In the genomic region with DNA sequence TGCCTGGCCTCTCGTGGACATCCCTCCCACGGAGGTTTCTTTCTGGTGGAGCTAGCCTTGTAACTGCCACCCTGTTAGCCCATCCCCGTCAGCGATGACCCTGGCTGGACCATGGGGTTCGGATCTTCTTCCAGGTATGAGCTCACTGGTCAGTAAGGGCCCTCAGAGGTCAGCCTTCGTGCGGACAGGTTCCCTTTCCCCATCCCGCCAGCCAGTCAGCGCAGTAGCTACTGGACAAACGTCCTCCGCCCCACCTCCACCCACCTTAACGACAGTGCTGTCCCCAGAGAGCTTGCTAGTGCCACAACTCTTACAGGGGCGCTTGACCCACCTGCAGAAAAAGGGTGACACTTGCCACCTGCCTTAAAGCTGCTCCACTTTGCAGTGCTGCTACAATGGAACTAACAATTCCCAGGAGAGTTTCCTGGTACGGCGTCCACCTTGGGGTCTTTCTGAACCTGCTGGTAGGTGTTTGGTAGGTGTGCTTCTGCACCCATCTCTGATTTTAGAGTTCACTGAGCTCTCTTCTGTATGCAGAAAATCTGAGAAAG, we compare ENCODE assay signal across 8 mouse cellular contexts. TPM values are rescaled to one million over a fixed set of nuclear protein-coding genes. Genes with fewer than 3 reads are reported as not detected.
DNase-seq lines count a peak whose midpoint lies in the region; ATAC-seq and TF ChIP-seq lines count a peak whose summit lies in the region.

No protein-coding gene starts in this region.

- peak overlapping the region; percentile 73 for H3K9ac ChIP-seq in embryonic facial prominence, embryonic 14.5 days (ENCODE audit: low read depth, low read length)
- H3K9ac ChIP-seq in kidney, embryonic 16.5 days (replicated peaks; ENCODE audit: low read length) = peak overlapping the region; percentile 76
- peak overlapping the region; percentile 86 for H3K9ac ChIP-seq in midbrain, embryonic 15.5 days

- WGBS in embryonic facial prominence, embryonic 14.5 days = 11% methylated on average over 14 of the region's 15 CpGs
- WGBS in kidney, embryonic 16.5 days = 15% methylated on average over 15 of the region's 15 CpGs
- WGBS in midbrain, embryonic 15.5 days = 12% methylated on average over 15 of the region's 15 CpGs

- intact Hi-C loops in left cerebral cortex, adult 2 months (cut with DNase I) = no loop called here

- peak overlapping the region; percentile 52 for H3K27ac ChIP-seq in left cerebral cortex, adult 2 months
- H3K27ac ChIP-seq in embryonic facial prominence, embryonic 14.5 days (replicated peaks; ENCODE audit: low read depth, low read length) = no peak overlapping the region
- peak overlapping the region; percentile 54; the same call in 1 of the 2 replicates for H3K27ac ChIP-seq in kidney, embryonic 16.5 days (ENCODE audit: low read length)
- peak overlapping the region; percentile 74 for H3K27ac ChIP-seq in midbrain, embryonic 15.5 days

- no peak for ATAC-seq in embryonic facial prominence, embryonic 14.5 days (ENCODE audit: low read depth)
- ATAC-seq in kidney, embryonic 16.5 days (ENCODE audit: low FRiP score, low TSS enrichment) = no peak; the same call in 1 of the 2 replicates
- no peak for ATAC-seq in midbrain, embryonic 15.5 days (replicated peaks)

- peaks cover 32% of the 10 kb centered on the region for H3K27me3 ChIP-seq in embryonic facial prominence, embryonic 14.5 days (replicated peaks; ENCODE audit: control insufficient read depth, insufficient read depth, low read length)
- peaks cover 18% of the 10 kb centered on the region for H3K27me3 ChIP-seq in kidney, embryonic 16.5 days (ENCODE audit: insufficient read depth, low read length)
- peaks cover 6% of the 10 kb centered on the region; the same call in 1 of the 2 replicates for H3K27me3 ChIP-seq in midbrain, embryonic 15.5 days (replicated peaks)

- peak overlapping the region; percentile 98 for H3K4me2 ChIP-seq in embryonic facial prominence, embryonic 14.5 days (ENCODE audit: low read depth, low read length)
- H3K4me2 ChIP-seq in kidney, embryonic 16.5 days (replicated peaks; ENCODE audit: low read depth, low read length) = peak overlapping the region; percentile 93
- peak overlapping the region; percentile 97 for H3K4me2 ChIP-seq in midbrain, embryonic 15.5 days

- H3K9me3 ChIP-seq in embryonic facial prominence, embryonic 14.5 days (ENCODE audit: control insufficient read depth, low read length) = no peaks in the 10 kb centered on the region
- H3K9me3 ChIP-seq in kidney, embryonic 16.5 days (ENCODE audit: low read length) = no peaks in the 10 kb centered on the region
- H3K9me3 ChIP-seq in midbrain, embryonic 15.5 days = no peaks in the 10 kb centered on the region

- no peak for DNase-seq in left cerebral cortex, adult 2 months (ENCODE audit: extremely low spot score in 1 of 2, low spot score in 2 of 2)
- DNase-seq in left cerebral cortex, adult 18-20 months (ENCODE audit: low spot score in 2 of 2) = no peak
- no peak for DNase-seq in embryonic facial prominence, embryonic 14.5 days (ENCODE audit: low spot score)
- DNase-seq in frontal cortex, postnatal 10 days (ENCODE audit: low spot score in 2 of 2) = no peak
- DNase-seq in urinary bladder, postnatal 10 days (ENCODE audit: low spot score) = no peak
- no peak for DNase-seq in ovary, postnatal 14 days (ENCODE audit: low spot score)

- peaks cover 12% of the 10 kb centered on the region; the same call in 1 of the 2 replicates for H3K36me3 ChIP-seq in embryonic facial prominence, embryonic 14.5 days (ENCODE audit: control insufficient read depth, insufficient read depth, low read length)
- peaks cover 7% of the 10 kb centered on the region; the same call in 1 of the 2 replicates for H3K36me3 ChIP-seq in kidney, embryonic 16.5 days (ENCODE audit: insufficient read depth, low read length)
- 0 out of 2 replicates have a peak, but pooled peaks cover 3% of the 10 kb centered on the region for H3K36me3 ChIP-seq in midbrain, embryonic 15.5 days (replicated peaks)

- TF ChIP-seq CTCF in left cerebral cortex, adult 2 months (IDR thresholded peaks at IDR 0.05) = no peak

- H3K4me1 ChIP-seq in embryonic facial prominence, embryonic 14.5 days (ENCODE audit: control insufficient read depth, insufficient read depth, low read length) = no peaks in the 10 kb centered on the region; the same call in 1 of the 2 replicates
- H3K4me1 ChIP-seq in kidney, embryonic 16.5 days (ENCODE audit: insufficient read depth, low read length) = peaks cover 15% of the 10 kb centered on the region
- H3K4me1 ChIP-seq in midbrain, embryonic 15.5 days = peaks cover 23% of the 10 kb centered on the region

- peak overlapping the region; percentile 89 for H3K4me3 ChIP-seq in left cerebral cortex, adult 2 months
- H3K4me3 ChIP-seq in embryonic facial prominence, embryonic 14.5 days (ENCODE audit: low read depth, low read length) = peak overlapping the region; percentile 77
- H3K4me3 ChIP-seq in kidney, embryonic 16.5 days (ENCODE audit: low read length) = peak overlapping the region; percentile 81
- H3K4me3 ChIP-seq in midbrain, embryonic 15.5 days = peak overlapping the region; percentile 97

RNA-seq across cellular contexts. Expression of gene Asb1, which starts 0.8 kb away (rescaled TPM):
- 10 to 100 TPM; 38.1 to 40.7 TPM for total RNA-seq in left cerebral cortex, adult 2 months (2021)
- 10 to 100 TPM; 42.0 to 42.1 TPM for total RNA-seq in left cerebral cortex, adult 18-20 months (2021)
- polyA plus RNA-seq in embryonic facial prominence, embryonic 14.5 days (2014; fragmentation: Nextera tagmentation; extraction: Ambion mirVana) = 8.0 TPM in 2 replicates
- polyA plus RNA-seq in kidney, embryonic 16.5 days (2015; fragmentation: Nextera tagmentation; extraction: Ambion mirVana) = 5.0 and 6.6 TPM in 2 replicates
- polyA plus RNA-seq in midbrain, embryonic 15.5 days (2015; fragmentation: Nextera tagmentation; extraction: Ambion mirVana) = 11.8 and 12.5 TPM in 2 replicates

RNA-seq across cellular contexts. Expression of gene Traf3ip1, which starts 46.7 kb away (rescaled TPM):
- 10 to 100 TPM; 15.8 to 16.5 TPM for total RNA-seq in left cerebral cortex, adult 2 months (2021)
- total RNA-seq in left cerebral cortex, adult 18-20 months (2021) = 10 to 100 TPM; 13.4 to 16.0 TPM
- 5.5 and 6.8 TPM in 2 replicates for polyA plus RNA-seq in embryonic facial prominence, embryonic 14.5 days (2014; fragmentation: Nextera tagmentation; extraction: Ambion mirVana)
- polyA plus RNA-seq in kidney, embryonic 16.5 days (2015; fragmentation: Nextera tagmentation; extraction: Ambion mirVana) = 10.7 and 11.3 TPM in 2 replicates
- polyA plus RNA-seq in midbrain, embryonic 15.5 days (2015; fragmentation: Nextera tagmentation; extraction: Ambion mirVana) = 11.4 and 12.1 TPM in 2 replicates
